In genomic region chr19:25674744-25675143, GRCm38 (mm10) we compare ENCODE assay signal across 17 mouse cellular contexts. TPM values are rescaled to one million over a fixed set of nuclear protein-coding genes. Genes with fewer than 3 reads are reported as not detected.
DNase-seq lines count a peak whose midpoint lies in the region; ATAC-seq lines count a peak whose summit lies in the region.
"Had no signal": no experiment of that assay in that cellular context is flagged by ENCODE, and none has a peak within 500 bp of the region (broad histone marks: within the 10 kb centered on the region; RNA-seq: fewer than 3 reads in every experiment).

No protein-coding gene starts in this region.

- peak; percentile 32 for DNase-seq in embryo, embryonic 10.5 days (ENCODE audit: low spot score)
- DNase-seq in embryo, embryonic 11 days = no peak
- DNase-seq in hindbrain, embryonic 11.5 days (ENCODE audit: low spot score) = peak; percentile 49
- DNase-seq in hindbrain, embryonic 14.5 days (ENCODE audit: low spot score) = no peak
- peak; percentile 6 for DNase-seq in ZHBTc4 (ENCODE audit: low read depth, low spot score)
- no peak for DNase-seq in frontal cortex, postnatal 36 days (ENCODE audit: low spot score in 2 of 2)
- DNase-seq in urinary bladder, adult 18-20 months (ENCODE audit: low spot score in 2 of 2) = no peak
- DNase-seq: adrenal gland, postnatal 10 days; cerebellum, adult 9-10 months; heart, adult 18-20 months; kidney, adult 18-20 months; kidney, postnatal 36 days; right cerebral cortex, adult 18-20 months; thymus, postnatal 14 days had no signal

- H3K4me3 ChIP-seq in hindbrain, embryonic 11.5 days (ENCODE audit: low read depth, low read length) = no peak overlapping the region
- no peak overlapping the region for H3K4me3 ChIP-seq in hindbrain, embryonic 14.5 days (replicated peaks; ENCODE audit: low read length)
- H3K4me3 ChIP-seq in limb, embryonic 12.5 days (replicated peaks) = peak overlapping the region; percentile 51
- H3K4me3 ChIP-seq: hindbrain, embryonic 15.5 days had no signal

- H3K9ac ChIP-seq in hindbrain, embryonic 11.5 days (ENCODE audit: low read depth, low read length) = no peak overlapping the region
- H3K9ac ChIP-seq in hindbrain, embryonic 14.5 days = no peak overlapping the region
- no peak overlapping the region; the same call in 1 of the 2 replicates for H3K9ac ChIP-seq in limb, embryonic 12.5 days (replicated peaks)
- H3K9ac ChIP-seq: hindbrain, embryonic 15.5 days had no signal

- no peak overlapping the region for H3K4me2 ChIP-seq in hindbrain, embryonic 11.5 days (replicated peaks; ENCODE audit: low read depth, low read length)
- no peak overlapping the region for H3K4me2 ChIP-seq in hindbrain, embryonic 14.5 days (replicated peaks)
- peak overlapping the region; percentile 73 for H3K4me2 ChIP-seq in limb, embryonic 12.5 days

- H3K4me1 ChIP-seq in hindbrain, embryonic 11.5 days (replicated peaks; ENCODE audit: control insufficient read depth, insufficient read depth, low read length) = peaks cover 8% of the 10 kb centered on the region
- peaks cover 12% of the 10 kb centered on the region for H3K4me1 ChIP-seq in hindbrain, embryonic 14.5 days (replicated peaks; ENCODE audit: control insufficient read depth, insufficient read depth, low read length)
- peaks cover 20% of the 10 kb centered on the region for H3K4me1 ChIP-seq in limb, embryonic 12.5 days (replicated peaks)

- H3K9me3 ChIP-seq in hindbrain, embryonic 11.5 days (ENCODE audit: control insufficient read depth, low read length) = no peaks in the 10 kb centered on the region
- H3K9me3 ChIP-seq in hindbrain, embryonic 14.5 days (ENCODE audit: control insufficient read depth, low read length) = no peaks in the 10 kb centered on the region
- no peaks in the 10 kb centered on the region for H3K9me3 ChIP-seq in limb, embryonic 12.5 days
- H3K9me3 ChIP-seq: forebrain, embryonic 10.5 days; hindbrain, embryonic 15.5 days had no signal

- WGBS in hindbrain, embryonic 11.5 days = 4% methylated on average over 8 of the region's 8 CpGs
- WGBS in hindbrain, embryonic 14.5 days = 2% methylated on average over 8 of the region's 8 CpGs
- WGBS in limb, embryonic 12.5 days = 1% methylated on average over 8 of the region's 8 CpGs

- no peak for ATAC-seq in hindbrain, embryonic 11.5 days (ENCODE audit: low FRiP score)
- ATAC-seq in hindbrain, embryonic 14.5 days (ENCODE audit: low FRiP score) = no peak
- ATAC-seq in limb, embryonic 12.5 days (ENCODE audit: insufficient number of reproducible peaks, insufficient read depth, low FRiP score, low TSS enrichment, low read depth) = no peak

- H3K36me3 ChIP-seq in hindbrain, embryonic 11.5 days (ENCODE audit: control insufficient read depth, insufficient read depth, low read length) = no peaks in the 10 kb centered on the region
- H3K36me3 ChIP-seq in hindbrain, embryonic 14.5 days (replicated peaks; ENCODE audit: control insufficient read depth, insufficient read depth) = no peaks in the 10 kb centered on the region
- no peaks in the 10 kb centered on the region for H3K36me3 ChIP-seq in limb, embryonic 12.5 days
- H3K36me3 ChIP-seq: forebrain, embryonic 10.5 days; hindbrain, embryonic 15.5 days had no signal

- H3K27ac ChIP-seq in hindbrain, embryonic 11.5 days (ENCODE audit: low read depth, low read length) = no peak overlapping the region
- no peak overlapping the region for H3K27ac ChIP-seq in hindbrain, embryonic 14.5 days
- H3K27ac ChIP-seq in limb, embryonic 12.5 days = no peak overlapping the region
- H3K27ac ChIP-seq: forebrain, embryonic 10.5 days; hindbrain, embryonic 15.5 days had no signal

- H3K27me3 ChIP-seq in hindbrain, embryonic 11.5 days (ENCODE audit: control insufficient read depth, insufficient read depth, low read length) = peaks cover 71% of the 10 kb centered on the region
- peaks cover 91% of the 10 kb centered on the region for H3K27me3 ChIP-seq in hindbrain, embryonic 14.5 days (ENCODE audit: control insufficient read depth, insufficient read depth, low read length)
- H3K27me3 ChIP-seq in limb, embryonic 12.5 days = peaks cover 86% of the 10 kb centered on the region

RNA-seq across cellular contexts. Expression of gene Dmrt2, which starts 2.5 kb away (rescaled TPM):
- 3.0 and 3.4 TPM in 2 replicates for polyA plus RNA-seq in hindbrain, embryonic 11.5 days (2014; fragmentation: Nextera tagmentation; extraction: Ambion mirVana)
- polyA plus RNA-seq in hindbrain, embryonic 14.5 days (2014; fragmentation: Nextera tagmentation; extraction: Ambion mirVana) = not detected in 2 replicates
- polyA plus RNA-seq in limb, embryonic 12.5 days (2016; fragmentation: Nextera tagmentation; extraction: Ambion mirVana) = 14.2 and 20.7 TPM in 2 replicates
- polyA plus RNA-seq: hindbrain, embryonic 15.5 days had no signal

Comparison
In these comparisons a context has a peak if more than half of its experiments do, and no peak if none do; other contexts are left out.
1. DNase-seq: peak in embryo, embryonic 10.5 days (single experiment), hindbrain, embryonic 11.5 days (single experiment) and ZHBTc4 (single experiment); none in embryo, embryonic 11 days (single experiment), hindbrain, embryonic 14.5 days (single experiment), frontal cortex, postnatal 36 days (0 of 2) and urinary bladder, adult 18-20 months (0 of 2).